ENCODE assay signal across 8 mouse cellular contexts in genomic region chr11:95824877-95825243, GRCm38 (mm10). TPM values are rescaled to one million over a fixed set of nuclear protein-coding genes. Genes with fewer than 3 reads are reported as not detected.
DNase-seq lines count a peak whose midpoint lies in the region; ATAC-seq and TF ChIP-seq lines count a peak whose summit lies in the region.

No protein-coding gene starts in this region.

- no peaks in the 10 kb centered on the region for H3K79me2 ChIP-seq in myocyte (ENCODE audit: control insufficient read depth, insufficient read depth)

- H3ac ChIP-seq in myocyte (ENCODE audit: control insufficient read depth, insufficient read length), result peak overlapping the region; percentile 36

- peaks cover 50% of the 10 kb centered on the region for H3K27me3 ChIP-seq in intestine, embryonic 14.5 days (replicated peaks; ENCODE audit: control insufficient read depth, insufficient read depth, low read length)
- H3K27me3 ChIP-seq in liver, embryonic 11.5 days (replicated peaks; ENCODE audit: control insufficient read depth, insufficient read depth, low read length), result peaks cover 27% of the 10 kb centered on the region
- H3K27me3 ChIP-seq in myocyte (ENCODE audit: control insufficient read depth, insufficient read depth, insufficient read length), result no peaks in the 10 kb centered on the region

- TF ChIP-seq POLR2A in myocyte (IDR thresholded peaks at IDR 0.05; ENCODE audit: insufficient read length, low read depth), result no peak

- no peaks in the 10 kb centered on the region for H3K9me3 ChIP-seq in intestine, embryonic 14.5 days (ENCODE audit: control insufficient read depth, low read length)
- H3K9me3 ChIP-seq in liver, embryonic 11.5 days (ENCODE audit: control insufficient read depth, low read length), result no peaks in the 10 kb centered on the region

- H3K36me3 ChIP-seq in intestine, embryonic 14.5 days (ENCODE audit: control insufficient read depth, insufficient read depth, low read length), result no peaks in the 10 kb centered on the region
- H3K36me3 ChIP-seq in liver, embryonic 11.5 days (ENCODE audit: control insufficient read depth, insufficient read depth, low read length), result no peaks in the 10 kb centered on the region
- H3K36me3 ChIP-seq in myocyte (ENCODE audit: control insufficient read depth, insufficient read depth), result no peaks in the 10 kb centered on the region

- peak overlapping the region; percentile 76 for H3K4me3 ChIP-seq in layer of hippocampus, adult 2 months
- peak overlapping the region; percentile 61 for H3K4me3 ChIP-seq in intestine, embryonic 14.5 days (ENCODE audit: low read depth, low read length)
- peak overlapping the region; percentile 64 for H3K4me3 ChIP-seq in liver, embryonic 11.5 days (ENCODE audit: low read depth, low read length)
- peak overlapping the region; percentile 86 for H3K4me3 ChIP-seq in myocyte

- peak; percentile 28; the same call in 1 of the 2 replicates for ATAC-seq in intestine, embryonic 14.5 days (replicated peaks; ENCODE audit: low FRiP score, low TSS enrichment, low read depth)
- ATAC-seq in liver, embryonic 11.5 days (replicated peaks; ENCODE audit: low FRiP score), result no peak; the same call in 1 of the 2 replicates
- no peak for ATAC-seq in megakaryocyte progenitor cell, adult 5-6 weeks (replicated peaks; ENCODE audit: poor library complexity)

- H3K9ac ChIP-seq in intestine, embryonic 14.5 days (ENCODE audit: low read length), result peak overlapping the region; percentile 73
- peak overlapping the region; percentile 84 for H3K9ac ChIP-seq in liver, embryonic 11.5 days (ENCODE audit: low read depth, low read length)

- peak overlapping the region; percentile 93 for H3K27ac ChIP-seq in layer of hippocampus, adult 2 months
- H3K27ac ChIP-seq in intestine, embryonic 14.5 days (ENCODE audit: low read depth), result no peak overlapping the region
- H3K27ac ChIP-seq in liver, embryonic 11.5 days (ENCODE audit: low read depth, low read length), result no peak overlapping the region

- peak overlapping the region; percentile 97 for H3K4me2 ChIP-seq in intestine, embryonic 14.5 days (ENCODE audit: low read length)
- H3K4me2 ChIP-seq in liver, embryonic 11.5 days, result peak overlapping the region; percentile 99
- peak overlapping the region; percentile 90 for H3K4me2 ChIP-seq in myocyte (ENCODE audit: low read depth)

- TF ChIP-seq CTCF in layer of hippocampus, adult 2 months (conservative IDR thresholded peaks at IDR 0.05), result no peak

- peak; percentile 52 to 63 for DNase-seq in layer of hippocampus, adult 2 months (ENCODE audit: low spot score in 2 of 2)
- no peak for DNase-seq in layer of hippocampus, adult 9-11 months
- DNase-seq in cerebellum, postnatal 25 days, result peak; percentile 83 to 91
- peak; percentile 39 to 62 for DNase-seq in gastrocnemius, postnatal 4 days (ENCODE audit: low spot score in 2 of 2)
- no peak for DNase-seq in intestine, embryonic 14.5 days (ENCODE audit: low spot score)
- peak; percentile 46 for DNase-seq in liver, embryonic 11.5 days (ENCODE audit: low spot score)

- 1% methylated on average over 11 of the region's 11 CpGs for WGBS in intestine, embryonic 14.5 days
- WGBS in liver, embryonic 11.5 days, result 5% methylated on average over 11 of the region's 11 CpGs

- H3K4me1 ChIP-seq in intestine, embryonic 14.5 days (replicated peaks; ENCODE audit: control insufficient read depth, insufficient read depth, low read length), result peaks cover 7% of the 10 kb centered on the region; the same call in 1 of the 2 replicates
- peaks cover 23% of the 10 kb centered on the region for H3K4me1 ChIP-seq in liver, embryonic 11.5 days (replicated peaks; ENCODE audit: control insufficient read depth, insufficient read depth, low read length)

TF ChIP-seq in myocyte, 11 proteins besides CTCF, POLR2A, EP300 and RAD21:
- TF ChIP-seq MYOD1 (IDR thresholded peaks at IDR 0.05; ENCODE audit: control insufficient read depth in 1 of 3, insufficient read length in 2 of 3, low read depth in 2 of 3) (peak in 2 of 3 experiments; percentile 18 to 65), E2F4 (IDR thresholded peaks at IDR 0.05; ENCODE audit: insufficient read depth) (no peak), SRF (IDR thresholded peaks at IDR 0.05; ENCODE audit: control insufficient read depth, insufficient read length, low read depth) (no peak), TCF12 (IDR thresholded peaks at IDR 0.05; ENCODE audit: insufficient read depth, poor library complexity, severe bottlenecking) (no peak), MYOG (IDR thresholded peaks at IDR 0.05; ENCODE audit: control insufficient read depth in 1 of 3, insufficient read depth in 1 of 3, insufficient read length in 2 of 3, low read depth in 2 of 3) (peak in 2 of 3 experiments; percentile 50)

RNA-seq across cellular contexts. Expression of gene Phospho1, which starts 0.6 kb away (rescaled TPM):
- 10 to 100 TPM; 48.8 to 63.0 TPM for total RNA-seq in layer of hippocampus, adult 2 months (2021)
- 10 to 100 TPM; 82.5 to 91.1 TPM for total RNA-seq in gastrocnemius, postnatal 4 days (2021)
- 0.39 TPM in 1 of 2 replicates, not detected in the other for polyA plus RNA-seq in intestine, embryonic 14.5 days (2014; fragmentation: Nextera tagmentation; extraction: Ambion mirVana)
- 0.48 and 0.74 TPM in 2 replicates for polyA plus RNA-seq in liver, embryonic 11.5 days (2014; fragmentation: Nextera tagmentation; extraction: Ambion mirVana)
- polyA plus RNA-seq in myocyte (2012; fragmentation: generic; extraction: Trizol), result 165 TPM
- 0.47 and 1.3 TPM in 2 replicates for total RNA-seq in megakaryocyte progenitor cell, adult 5-6 weeks (2015)
- 0.62 TPM in 1 of 2 replicates, not detected in the other for total RNA-seq in megakaryocyte progenitor cell, adult 5-6 weeks (2017)

RNA-seq across cellular contexts. Expression of gene Gngt2, which starts 12.2 kb away (rescaled TPM):
- total RNA-seq in layer of hippocampus, adult 2 months (2021), result 1 to 10 TPM; 2.6 to 4.5 TPM
- total RNA-seq in gastrocnemius, postnatal 4 days (2021), result 10 to 100 TPM; 12.0 to 12.9 TPM
- 17.2 and 19.1 TPM in 2 replicates for polyA plus RNA-seq in intestine, embryonic 14.5 days (2014; fragmentation: Nextera tagmentation; extraction: Ambion mirVana)
- polyA plus RNA-seq in liver, embryonic 11.5 days (2014; fragmentation: Nextera tagmentation; extraction: Ambion mirVana), result 19.5 and 22.3 TPM in 2 replicates
- polyA plus RNA-seq in myocyte (2012; fragmentation: generic; extraction: Trizol), result 1.1 TPM
- 4.3 and 9.3 TPM in 2 replicates for total RNA-seq in megakaryocyte progenitor cell, adult 5-6 weeks (2015)
- total RNA-seq in megakaryocyte progenitor cell, adult 5-6 weeks (2017), result 4.0 TPM in 2 replicates

RNA-seq across cellular contexts. Expression of gene Abi3, which starts 17.4 kb away (rescaled TPM):
- total RNA-seq in layer of hippocampus, adult 2 months (2021), result 1 to 10 TPM; 3.3 to 6.8 TPM
- 1 to 10 TPM; 7.6 to 8.5 TPM for total RNA-seq in gastrocnemius, postnatal 4 days (2021)
- polyA plus RNA-seq in intestine, embryonic 14.5 days (2014; fragmentation: Nextera tagmentation; extraction: Ambion mirVana), result 4.8 TPM in 2 replicates
- 6.4 and 7.9 TPM in 2 replicates for polyA plus RNA-seq in liver, embryonic 11.5 days (2014; fragmentation: Nextera tagmentation; extraction: Ambion mirVana)
- polyA plus RNA-seq in myocyte (2012; fragmentation: generic; extraction: Trizol), result 1.5 TPM
- 1.5 and 5.0 TPM in 2 replicates for total RNA-seq in megakaryocyte progenitor cell, adult 5-6 weeks (2015)
- 1.8 and 3.0 TPM in 2 replicates for total RNA-seq in megakaryocyte progenitor cell, adult 5-6 weeks (2017)

Comparison
In these comparisons a context has a peak if more than half of its experiments do, and no peak if none do; other contexts are left out.
1. DNase-seq: peak in layer of hippocampus, adult 2 months (2 of 2), cerebellum, postnatal 25 days (2 of 2), gastrocnemius, postnatal 4 days (2 of 2) and liver, embryonic 11.5 days (single experiment); none in layer of hippocampus, adult 9-11 months (single experiment) and intestine, embryonic 14.5 days (single experiment).
2. RNA of gene Phospho1, which starts 0.6 kb away (total RNA-seq): 82.5 to 91.1 TPM in gastrocnemius, postnatal 4 days and 48.8 to 63.0 TPM in layer of hippocampus, adult 2 months; 0.47 to 1.3 TPM in megakaryocyte progenitor cell, adult 5-6 weeks; every median in the first group is over 10 times any median in the second.
3. Peak in every context shown above with its lines, with median percentiles within 50 percentile points of each other: H3K4me3 ChIP-seq and H3K4me2 ChIP-seq.